Mouse (Mus musculus): Measurements from ENCODE around the gene 3110009E18Rik. TPM values are rescaled to one million over a fixed set of nuclear protein-coding genes. Genes with fewer than 3 reads are reported as not detected.

3110009E18Rik gene
- polyA plus RNA-seq, 1 experiment from 2014 or later, result 16.6 TPM

- Histone ChIP-seq H3K9me3 (no peaks in the 10 kb centered on the region), H3K4me2 (no peak overlapping the region), H3K36me3 (no peaks in the 10 kb centered on the region), H3K27me3 (replicated peaks) (no peaks in the 10 kb centered on the region), H3K4me3 (replicated peaks) (no peak overlapping the region), H3K4me1 (no peaks in the 10 kb centered on the region), H3K9ac (no peak overlapping the region), H3K27ac (no peak overlapping the region)
- 97% methylated on average over 1 of the region's 1 CpGs for WGBS
- ATAC-seq (ENCODE audit: insufficient read depth, low FRiP score, low read depth), result no peak
Measured at GRCm38 (mm10) chr1:120237068-120237467, 116.1 kb downstream of the 3110009E18Rik start.

Other genes starting within 250 kb of the 3110009E18Rik start
- gene Tmem177, start 208.0 kb upstream of the 3110009E18Rik start, polyA plus RNA-seq (2015; fragmentation: Nextera tagmentation; extraction: Ambion mirVana), result 5.8 and 6.0 TPM in 2 replicates
- gene Cfap221, start 124.0 kb upstream of the 3110009E18Rik start, polyA plus RNA-seq (2015; fragmentation: Nextera tagmentation; extraction: Ambion mirVana), result 0.24 TPM in 1 of 2 replicates, not detected in the other
- 0.98 and 1.3 TPM in 2 replicates for gene Sctr, start 114.3 kb upstream of the 3110009E18Rik start, polyA plus RNA-seq (2015; fragmentation: Nextera tagmentation; extraction: Ambion mirVana)
- gene Tmem37, start 47.1 kb upstream of the 3110009E18Rik start, polyA plus RNA-seq (2015; fragmentation: Nextera tagmentation; extraction: Ambion mirVana), result 20.1 and 23.9 TPM in 2 replicates
- 895 and 902 TPM in 2 replicates for gene Dbi, start 109 bp upstream of the 3110009E18Rik start, polyA plus RNA-seq (2015; fragmentation: Nextera tagmentation; extraction: Ambion mirVana)
- gene Steap3, start 151.5 kb downstream of the 3110009E18Rik start, polyA plus RNA-seq (2015; fragmentation: Nextera tagmentation; extraction: Ambion mirVana), result 4.9 and 7.3 TPM in 2 replicates
- not detected in 2 replicates for gene C1ql2, start 219.4 kb downstream of the 3110009E18Rik start, polyA plus RNA-seq (2015; fragmentation: Nextera tagmentation; extraction: Ambion mirVana)

Measured in stomach, embryonic 15.5 days (tissue).